Mouse (Mus musculus) midbrain, embryonic 15.5 days (tissue): Measurements from ENCODE around the gene Herc2. TPM values are rescaled to one million over a fixed set of nuclear protein-coding genes. Genes with fewer than 3 reads are reported as not detected.

Experiments used
- ATAC-seq: fragments of 200-750 bp; cut with Nextera tagmentation; replicated peaks from 2 replicates; pipeline ENCODE4 v1.8.0; 2017; ENCODE audit warnings: moderate TSS enrichment
- H3K27ac ChIP-seq: fragments of 300-500 bp; sonication (generic); 2 replicates; pipeline ENCODE4 v1.5.1; 2015; ENCODE audit warnings: mild to moderate bottlenecking, inconsistent platforms
- H3K27me3 ChIP-seq: fragments of 300-500 bp; sonication (generic); replicated peaks from 2 replicates; pipeline ENCODE4 v1.6.1; 2015; ENCODE audit warnings: inconsistent platforms
- H3K36me3 ChIP-seq: fragments of 300-500 bp; sonication (generic); replicated peaks from 2 replicates; pipeline ENCODE4 v1.6.1; 2015; ENCODE audit warnings: inconsistent platforms
- H3K4me1 ChIP-seq: fragments of 300-500 bp; sonication (generic); 2 replicates; pipeline ENCODE4 v1.6.1; 2015; ENCODE audit warnings: inconsistent platforms
- H3K4me2 ChIP-seq: fragments of 300-500 bp; sonication (generic); 2 replicates; pipeline ENCODE4 v1.6.1; 2015; ENCODE audit warnings: inconsistent platforms, mild to moderate bottlenecking, moderate library complexity
- H3K4me3 ChIP-seq: fragments of 300-500 bp; sonication (generic); 2 replicates; pipeline ENCODE4 v1.5.1; 2015; ENCODE audit warnings: mild to moderate bottlenecking, inconsistent platforms
- H3K9ac ChIP-seq: fragments of 300-500 bp; sonication (generic); 2 replicates; pipeline ENCODE4 v1.6.1; 2015; ENCODE audit warnings: mild to moderate bottlenecking, inconsistent platforms
- H3K9me3 ChIP-seq: fragments of 300-500 bp; sonication (generic); 2 replicates; pipeline ENCODE4 v1.6.1; 2016; ENCODE audit warnings: inconsistent platforms
- WGBS: fragments of 180-500 bp; shearing (Covaris S2); methylation state at CpG from one replicate; pipeline ENCODE4 v1.1.7; 2015; ENCODE audit warnings: mixed read lengths; 5-methylcytosine and 5-hydroxymethylcytosine counted together
- polyA plus RNA-seq: library from polyadenylated mRNA; unstranded; fragments of >200 nt; fragmentation: Nextera tagmentation; extraction: Ambion mirVana; gene quantifications from 2 replicates; pipeline ENCODE4 v1.2.1, GENCODE M21; 2015

Herc2 gene
- polyA plus RNA-seq, 1 experiment from 2014 or later: 56.3 TPM

DNA sequence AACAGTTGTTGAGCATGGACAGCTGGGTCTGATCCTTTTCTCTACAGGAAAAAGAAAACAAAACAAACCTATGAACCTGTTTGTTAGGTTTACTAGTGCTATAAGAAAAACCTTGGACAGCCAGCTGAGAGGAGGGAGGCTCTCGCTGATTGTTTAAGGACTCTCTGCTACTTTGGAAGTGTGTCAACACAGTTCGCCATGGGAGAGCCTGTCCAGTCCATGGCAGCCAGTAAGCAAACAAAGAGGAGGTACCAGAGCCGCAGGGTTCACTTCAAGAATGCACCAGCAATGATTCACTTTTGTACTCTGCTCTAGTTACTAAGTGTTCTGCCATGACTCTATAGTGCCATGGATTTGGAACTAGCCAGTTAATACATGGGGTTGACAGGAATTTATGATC lies 39.1 kb downstream of the Herc2 start:
- H3K27ac ChIP-seq: no peak overlapping the region
- no peak overlapping the region for H3K9ac ChIP-seq
- 86% methylated on average over 3 of the region's 3 CpGs for WGBS
- peaks cover 48% of the 10 kb centered on the region for H3K36me3 ChIP-seq
- no peaks in the 10 kb centered on the region for H3K9me3 ChIP-seq
- no peak overlapping the region for H3K4me3 ChIP-seq
- no peaks in the 10 kb centered on the region for H3K27me3 ChIP-seq
- no peaks in the 10 kb centered on the region for H3K4me1 ChIP-seq
- H3K4me2 ChIP-seq: no peak overlapping the region
- ATAC-seq: no peak

DNA sequence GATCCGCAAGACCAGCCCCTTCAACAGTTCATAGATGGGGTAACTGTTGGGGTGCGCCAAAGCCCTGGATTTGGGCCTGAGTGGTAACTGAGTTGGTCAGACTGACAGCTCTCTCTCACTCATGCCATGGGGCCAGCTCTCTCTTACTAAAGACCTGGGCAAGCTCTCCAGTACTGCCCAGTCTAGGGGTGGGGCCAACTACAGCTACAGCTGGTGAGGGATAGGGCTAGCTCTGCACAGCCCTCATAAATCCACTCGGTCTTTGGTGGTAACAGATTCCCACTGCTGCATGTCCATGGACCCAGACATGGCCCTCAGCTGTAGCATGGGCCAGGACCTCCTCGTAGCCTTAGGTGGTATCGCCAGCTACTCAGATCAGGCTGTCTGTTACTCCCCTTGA lies 41.4 kb downstream of the Herc2 start:
- Histone ChIP-seq H3K9ac (no peak overlapping the region), H3K27me3 (no peaks in the 10 kb centered on the region), H3K9me3 (no peaks in the 10 kb centered on the region), H3K4me1 (no peaks in the 10 kb centered on the region), H3K4me2 (no peak overlapping the region), H3K4me3 (no peak overlapping the region), H3K27ac (no peak overlapping the region), H3K36me3 (peaks cover 52% of the 10 kb centered on the region)
- no peak for ATAC-seq
- WGBS: 95% methylated on average over 5 of the region's 5 CpGs

DNA sequence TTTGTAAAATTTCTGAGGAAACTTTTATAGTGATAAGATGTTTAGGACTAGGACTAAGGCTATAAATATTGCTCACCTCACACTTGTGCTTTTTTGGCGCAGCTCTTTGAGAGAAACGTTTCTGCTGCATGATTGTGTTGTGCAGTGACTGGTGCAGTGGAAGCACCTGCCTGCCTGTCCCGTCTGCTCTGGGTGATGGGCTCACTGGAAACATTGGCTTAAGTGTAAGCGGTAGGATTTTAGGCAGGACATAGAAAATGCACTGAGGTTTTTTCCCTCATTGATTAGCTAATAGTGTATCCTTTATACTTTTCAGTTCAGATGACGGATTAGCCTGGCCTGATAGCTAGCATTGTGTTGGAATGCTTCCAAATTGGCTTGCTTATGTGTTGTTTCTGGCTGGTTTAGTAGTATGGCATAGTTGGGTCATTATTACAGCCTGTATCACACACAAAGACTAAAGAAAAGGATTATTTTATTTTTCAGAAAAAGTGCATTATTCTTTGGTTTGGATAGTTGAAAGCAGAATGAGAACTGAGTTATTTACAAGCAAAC lies 52.4 kb downstream of the Herc2 start:
- Histone ChIP-seq H3K36me3 (peaks cover 41% of the 10 kb centered on the region), H3K27ac (no peak overlapping the region), H3K9ac (no peak overlapping the region), H3K4me3 (no peak overlapping the region), H3K27me3 (no peaks in the 10 kb centered on the region), H3K9me3 (no peaks in the 10 kb centered on the region), H3K4me2 (no peak overlapping the region), H3K4me1 (no peaks in the 10 kb centered on the region)
- no peak for ATAC-seq
- 75% methylated on average over 5 of the region's 5 CpGs for WGBS

DNA sequence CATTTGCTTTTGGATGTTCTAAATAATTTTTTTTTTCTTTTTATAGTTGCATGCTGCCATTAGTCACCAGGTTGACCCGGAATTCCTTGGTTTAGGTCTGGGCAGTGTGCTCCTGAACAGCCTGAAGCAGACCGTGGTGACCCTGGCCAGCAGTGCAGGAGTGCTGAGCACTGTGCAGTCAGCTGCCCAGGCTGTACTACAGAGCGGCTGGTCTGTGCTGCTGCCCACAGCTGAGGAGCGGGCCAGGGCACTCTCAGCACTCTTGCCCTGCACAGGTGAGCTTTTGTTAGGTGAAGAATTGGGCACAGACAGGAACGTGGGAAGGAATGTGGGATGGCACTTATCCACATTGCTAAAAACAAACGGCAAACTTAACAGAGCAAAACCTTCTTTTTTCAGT lies 63.0 kb downstream of the Herc2 start:
- no peak overlapping the region for H3K4me2 ChIP-seq
- no peaks in the 10 kb centered on the region for H3K4me1 ChIP-seq
- no peak for ATAC-seq
- no peak overlapping the region for H3K4me3 ChIP-seq
- H3K36me3 ChIP-seq: peaks cover 28% of the 10 kb centered on the region
- H3K27me3 ChIP-seq: no peaks in the 10 kb centered on the region
- no peak overlapping the region for H3K9ac ChIP-seq
- no peak overlapping the region for H3K27ac ChIP-seq
- no peaks in the 10 kb centered on the region for H3K9me3 ChIP-seq
- 90% methylated on average over 6 of the region's 6 CpGs for WGBS

DNA sequence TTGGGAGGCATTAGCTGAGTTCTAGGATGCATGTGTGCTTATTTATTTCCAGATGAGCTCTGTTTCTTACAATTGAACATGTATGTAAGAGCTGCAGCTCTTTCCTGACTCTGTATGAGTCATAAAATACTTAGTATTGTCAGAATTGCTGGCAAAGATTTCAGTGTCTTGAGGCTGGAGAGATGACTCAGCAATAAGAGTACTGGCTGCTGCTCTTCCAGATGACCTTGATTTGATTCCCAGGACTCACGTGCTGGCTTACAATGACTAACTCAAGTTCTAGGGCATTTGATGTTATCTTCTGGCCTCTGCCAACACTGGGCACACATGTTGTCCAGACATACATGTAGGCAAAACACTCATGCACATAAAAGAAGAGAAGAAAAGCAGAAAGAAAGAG lies 64.2 kb downstream of the Herc2 start:
- Histone ChIP-seq H3K27me3 (no peaks in the 10 kb centered on the region), H3K4me3 (no peak overlapping the region), H3K4me1 (no peaks in the 10 kb centered on the region), H3K9ac (no peak overlapping the region), H3K9me3 (no peaks in the 10 kb centered on the region), H3K27ac (no peak overlapping the region), H3K4me2 (no peak overlapping the region), H3K36me3 (peaks cover 22% of the 10 kb centered on the region)
- 87% methylated on average over 1 of the region's 1 CpGs for WGBS
- no peak for ATAC-seq

DNA sequence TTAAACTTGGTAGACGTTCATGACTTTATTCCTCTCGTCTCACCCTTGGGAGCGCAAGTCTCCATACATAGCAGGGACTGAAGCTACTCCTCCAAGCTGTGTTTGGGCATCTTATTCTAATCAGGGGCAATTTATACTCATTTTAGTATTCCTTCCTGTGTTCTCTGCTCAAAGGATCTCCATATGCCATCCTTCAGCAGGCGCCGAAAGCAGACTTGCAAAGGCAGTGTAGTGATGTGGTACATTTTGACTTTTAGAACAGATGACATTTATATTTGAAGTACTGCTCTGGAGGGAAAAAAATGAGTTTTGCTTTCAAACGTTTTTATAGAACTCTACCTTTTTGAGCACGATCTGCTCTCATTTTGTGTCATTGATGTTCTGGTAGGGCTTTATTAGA lies 71.0 kb downstream of the Herc2 start:
- Histone ChIP-seq H3K9ac (no peak overlapping the region), H3K9me3 (no peaks in the 10 kb centered on the region), H3K27ac (no peak overlapping the region), H3K4me2 (no peak overlapping the region), H3K4me1 (no peaks in the 10 kb centered on the region), H3K4me3 (no peak overlapping the region), H3K36me3 (peaks cover 15% of the 10 kb centered on the region; the same call in 1 of the 2 replicates), H3K27me3 (no peaks in the 10 kb centered on the region)
- WGBS: 91% methylated on average over 7 of the region's 7 CpGs
- ATAC-seq: no peak

DNA sequence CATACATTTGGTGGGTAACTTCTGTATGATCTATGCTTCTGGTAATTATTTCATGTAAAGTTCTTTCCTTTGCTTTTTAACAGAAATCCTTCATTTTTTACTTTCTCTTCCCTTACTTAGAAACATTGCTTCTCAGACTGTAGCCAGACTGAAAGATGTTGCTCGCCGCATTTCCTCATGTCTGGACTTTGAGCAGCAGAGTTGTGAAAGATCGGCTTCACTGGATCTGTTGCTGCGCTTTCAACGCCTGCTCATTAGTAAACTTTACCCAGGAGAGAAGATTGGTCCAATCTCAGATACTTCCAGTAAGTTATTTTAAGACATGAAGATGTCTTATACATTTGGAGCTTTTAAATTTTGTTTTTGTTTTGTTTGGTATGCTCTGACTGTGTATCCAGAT lies 71.4 kb downstream of the Herc2 start:
- no peak overlapping the region for H3K27ac ChIP-seq
- H3K4me2 ChIP-seq: no peak overlapping the region
- H3K36me3 ChIP-seq: peaks cover 12% of the 10 kb centered on the region; the same call in 1 of the 2 replicates
- no peaks in the 10 kb centered on the region for H3K4me1 ChIP-seq
- WGBS: 98% methylated on average over 5 of the region's 5 CpGs
- H3K27me3 ChIP-seq: no peaks in the 10 kb centered on the region
- H3K4me3 ChIP-seq: no peak overlapping the region
- no peak for ATAC-seq
- H3K9ac ChIP-seq: no peak overlapping the region
- H3K9me3 ChIP-seq: no peaks in the 10 kb centered on the region

DNA sequence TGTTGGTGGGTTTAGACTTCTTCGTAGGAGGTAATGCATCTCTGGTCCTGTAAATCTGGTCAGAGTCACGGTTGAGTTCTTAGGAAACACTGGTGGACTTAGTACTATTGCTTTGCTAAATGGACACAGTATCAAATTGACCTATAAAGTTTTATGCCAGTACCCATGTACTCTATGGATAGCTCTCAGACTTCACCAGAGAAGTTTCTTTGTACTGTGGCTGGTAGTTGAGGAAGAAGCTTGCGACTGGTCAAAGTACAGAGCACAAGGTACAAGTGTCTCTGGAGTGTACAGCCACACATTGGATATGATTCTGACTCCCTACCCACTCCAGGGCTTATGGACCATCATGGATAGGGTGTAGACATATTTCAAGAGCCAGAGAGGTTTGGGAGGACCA lies 78.1 kb downstream of the Herc2 start:
- no peak for ATAC-seq
- WGBS: 97% methylated on average over 3 of the region's 3 CpGs
- no peak overlapping the region for H3K27ac ChIP-seq
- no peak overlapping the region for H3K4me3 ChIP-seq
- no peak overlapping the region for H3K4me2 ChIP-seq
- no peaks in the 10 kb centered on the region for H3K9me3 ChIP-seq
- no peaks in the 10 kb centered on the region for H3K4me1 ChIP-seq
- no peak overlapping the region for H3K9ac ChIP-seq
- peaks cover 24% of the 10 kb centered on the region; the same call in 1 of the 2 replicates for H3K36me3 ChIP-seq
- H3K27me3 ChIP-seq: no peaks in the 10 kb centered on the region

DNA sequence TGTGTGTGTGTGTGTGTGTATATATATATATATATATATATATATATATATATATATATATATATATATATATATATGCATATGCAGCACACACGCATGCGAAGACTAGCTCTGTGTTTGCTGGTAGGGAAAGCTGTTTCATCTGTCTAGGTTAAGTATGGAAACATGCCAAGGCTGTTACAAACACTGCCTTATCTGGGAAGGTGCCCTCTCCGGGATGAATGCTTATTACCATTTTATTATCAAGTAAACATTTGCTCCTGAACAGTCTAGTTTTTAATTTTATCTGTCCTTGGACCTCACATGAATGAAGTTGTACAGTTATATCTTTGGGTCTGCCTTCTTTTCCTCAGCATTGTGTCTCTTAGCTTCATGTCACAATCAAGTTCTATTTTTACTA lies 79.6 kb downstream of the Herc2 start:
- Histone ChIP-seq H3K4me2 (no peak overlapping the region), H3K27me3 (no peaks in the 10 kb centered on the region), H3K27ac (no peak overlapping the region), H3K4me1 (no peaks in the 10 kb centered on the region), H3K9ac (no peak overlapping the region), H3K4me3 (no peak overlapping the region), H3K36me3 (peaks cover 32% of the 10 kb centered on the region), H3K9me3 (no peaks in the 10 kb centered on the region)
- ATAC-seq: no peak
- 93% methylated on average over 3 of the region's 3 CpGs for WGBS

DNA sequence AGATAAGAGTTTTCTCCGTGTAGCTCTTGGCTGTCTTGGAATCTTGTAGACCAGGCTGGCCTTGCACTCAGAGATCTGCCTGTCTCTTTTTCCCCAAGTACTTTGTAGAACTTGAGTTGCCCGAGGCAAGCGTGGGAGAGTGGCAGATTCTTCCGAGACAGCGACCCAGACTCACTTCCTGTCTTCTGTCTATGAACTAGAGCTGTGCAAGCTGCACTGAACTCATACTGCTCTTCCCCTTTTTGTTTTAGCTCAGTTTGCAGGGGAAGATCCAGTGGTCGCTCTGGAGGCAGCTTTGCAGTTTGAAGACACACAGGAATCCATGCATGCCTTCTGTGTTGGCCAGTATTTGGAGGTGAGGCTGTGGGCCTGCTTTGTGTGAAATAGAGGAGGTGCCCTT lies 81.6 kb downstream of the Herc2 start:
- WGBS: 86% methylated on average over 6 of the region's 6 CpGs
- H3K4me1 ChIP-seq: no peaks in the 10 kb centered on the region

DNA sequence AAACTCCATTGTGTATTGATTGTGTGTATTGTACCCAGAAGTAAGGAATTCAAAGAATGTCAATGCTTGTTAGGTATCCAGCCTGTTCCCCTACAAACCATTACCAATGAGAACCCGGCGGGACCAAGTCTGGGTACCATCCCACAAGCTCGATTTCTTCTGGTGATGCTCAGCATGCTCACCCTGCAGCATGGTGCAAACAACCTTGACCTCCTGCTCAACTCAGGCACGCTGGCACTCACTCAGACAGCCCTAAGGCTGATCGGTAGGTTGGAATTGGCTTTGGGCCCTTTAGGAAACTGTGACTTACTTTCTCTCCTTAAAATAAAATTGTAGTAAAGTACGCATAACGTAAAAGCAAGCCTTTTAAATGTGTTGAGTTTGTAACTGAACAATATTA lies 88.7 kb downstream of the Herc2 start:
- no peak overlapping the region for H3K27ac ChIP-seq
- 92% methylated on average over 7 of the region's 7 CpGs for WGBS

More for the DNA sequence above, 81.6 kb downstream of the Herc2 start:
- Histone ChIP-seq H3K4me3 (no peak overlapping the region), H3K27ac (no peak overlapping the region), H3K9ac (no peak overlapping the region), H3K36me3 (peaks cover 42% of the 10 kb centered on the region), H3K4me2 (no peak overlapping the region), H3K9me3 (no peaks in the 10 kb centered on the region), H3K27me3 (no peaks in the 10 kb centered on the region)
- no peak for ATAC-seq

DNA sequence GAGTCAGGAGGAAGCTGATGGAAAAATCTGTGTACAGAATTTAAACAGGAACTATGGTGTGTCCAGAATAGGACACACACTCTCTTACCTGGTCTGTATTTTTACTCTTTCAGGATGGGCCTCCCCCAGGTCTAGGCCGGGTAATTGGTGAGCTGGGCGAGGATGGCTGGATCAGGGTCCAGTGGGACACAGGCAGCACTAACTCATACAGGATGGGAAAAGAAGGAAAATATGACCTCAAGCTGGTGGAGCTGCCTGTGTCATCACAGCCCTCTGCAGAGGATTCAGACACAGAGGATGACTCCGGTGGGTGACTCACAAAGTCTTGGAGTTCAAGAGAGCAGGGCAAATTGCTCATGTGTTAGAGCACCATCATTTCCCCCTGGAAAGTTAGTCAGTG lies 96.4 kb downstream of the Herc2 start:
- H3K9ac ChIP-seq: no peak overlapping the region
- no peak for ATAC-seq
- H3K9me3 ChIP-seq: no peaks in the 10 kb centered on the region
- H3K27ac ChIP-seq: no peak overlapping the region
- WGBS: 96% methylated on average over 3 of the region's 3 CpGs
- peaks cover 26% of the 10 kb centered on the region for H3K36me3 ChIP-seq
- no peak overlapping the region for H3K4me3 ChIP-seq
- no peak overlapping the region for H3K4me2 ChIP-seq
- no peaks in the 10 kb centered on the region for H3K27me3 ChIP-seq
- no peaks in the 10 kb centered on the region for H3K4me1 ChIP-seq

More for the DNA sequence above, 88.7 kb downstream of the Herc2 start:
- H3K9ac ChIP-seq: no peak overlapping the region
- no peaks in the 10 kb centered on the region for H3K4me1 ChIP-seq
- H3K4me2 ChIP-seq: no peak overlapping the region
- peaks cover 29% of the 10 kb centered on the region for H3K36me3 ChIP-seq
- H3K4me3 ChIP-seq: no peak overlapping the region
- H3K9me3 ChIP-seq: no peaks in the 10 kb centered on the region
- no peak for ATAC-seq
- no peaks in the 10 kb centered on the region for H3K27me3 ChIP-seq

DNA sequence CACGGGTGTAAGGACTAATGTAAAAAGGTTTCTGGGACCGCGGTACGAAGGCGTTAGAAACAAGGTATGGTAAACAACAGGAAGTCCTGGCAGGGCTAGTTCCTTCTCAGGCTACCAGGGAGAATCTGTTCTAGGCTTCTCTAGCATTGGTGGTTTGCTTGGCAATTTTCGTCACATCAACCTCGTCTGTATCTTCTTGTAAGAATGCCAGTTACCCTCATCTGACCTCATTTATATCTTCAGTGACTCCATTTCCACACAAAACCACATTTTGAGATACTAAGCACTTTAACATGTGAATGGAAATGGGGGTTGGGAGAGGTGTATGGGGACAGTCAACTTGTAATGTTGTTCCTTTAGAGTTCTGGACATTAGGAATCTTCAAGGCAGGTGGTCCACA lies 98.9 kb downstream of the Herc2 start:
- Histone ChIP-seq H3K36me3 (peaks cover 40% of the 10 kb centered on the region), H3K4me3 (no peak overlapping the region), H3K4me2 (no peak overlapping the region), H3K9ac (no peak overlapping the region), H3K4me1 (no peaks in the 10 kb centered on the region), H3K9me3 (no peaks in the 10 kb centered on the region), H3K27me3 (no peaks in the 10 kb centered on the region), H3K27ac (no peak overlapping the region)
- no peak for ATAC-seq
- WGBS: 94% methylated on average over 7 of the region's 7 CpGs
